Mouse (Mus musculus): ENCODE data around the gene Rnf217.

Gene Rnf217

GRCm38 (mm10) chr10:31551850-31552249 lies 57.1 kb downstream of the Rnf217 start:
- DNase-seq: no peak

- DNase-seq: no peak
Measured at GRCm38 (mm10) chr10:31551362-31551761, 57.6 kb downstream of the Rnf217 start.

GRCm38 (mm10) chr10:31547156-31547555 lies 61.8 kb downstream of the Rnf217 start:
- DNase-seq: no peak

- DNase-seq: no peak
Measured at GRCm38 (mm10) chr10:31544149-31544942, 64.6 kb downstream of the Rnf217 start.

- DNase-seq: no peak
Measured at GRCm38 (mm10) chr10:31540518-31540917, 68.5 kb downstream of the Rnf217 start.

DNA sequence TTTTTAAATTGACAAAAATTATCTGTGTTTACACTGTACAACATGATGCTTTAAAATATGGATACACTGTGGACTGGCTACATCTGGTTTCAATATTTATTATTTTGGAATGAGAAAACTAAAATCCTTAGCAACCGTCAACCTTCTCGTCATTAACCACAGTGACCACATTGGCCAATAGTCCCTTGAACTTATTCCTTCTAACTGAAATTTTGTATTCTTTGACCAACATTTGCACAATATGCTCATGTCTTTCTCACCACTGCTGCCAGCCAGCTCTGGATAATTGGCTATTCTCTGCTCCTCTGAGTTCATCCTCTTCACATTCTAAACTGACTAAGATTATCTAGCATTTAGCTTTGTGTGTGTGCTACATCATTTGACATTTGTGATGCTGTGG lies 69.6 kb downstream of the Rnf217 start:
- no peak for DNase-seq

DNA sequence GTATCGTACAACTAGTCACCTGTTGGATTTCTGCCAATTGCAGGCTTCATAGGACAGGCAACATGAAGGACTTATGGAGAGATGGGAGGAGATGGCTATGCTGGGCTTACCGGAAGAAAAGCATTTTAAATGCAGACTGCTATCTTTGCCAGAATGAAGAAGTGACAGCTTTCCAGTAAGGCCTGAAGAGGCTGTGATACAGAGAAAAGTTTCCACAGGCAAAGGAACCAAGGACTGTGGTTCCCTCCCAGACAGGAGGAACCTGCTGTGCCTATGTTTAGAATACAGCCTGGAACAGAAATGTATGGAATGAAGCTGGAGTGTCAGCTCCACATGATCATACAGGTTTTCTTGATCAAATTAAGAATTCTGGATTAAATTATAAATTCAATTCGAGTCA lies 70.3 kb downstream of the Rnf217 start:
- no peak for DNase-seq

DNA sequence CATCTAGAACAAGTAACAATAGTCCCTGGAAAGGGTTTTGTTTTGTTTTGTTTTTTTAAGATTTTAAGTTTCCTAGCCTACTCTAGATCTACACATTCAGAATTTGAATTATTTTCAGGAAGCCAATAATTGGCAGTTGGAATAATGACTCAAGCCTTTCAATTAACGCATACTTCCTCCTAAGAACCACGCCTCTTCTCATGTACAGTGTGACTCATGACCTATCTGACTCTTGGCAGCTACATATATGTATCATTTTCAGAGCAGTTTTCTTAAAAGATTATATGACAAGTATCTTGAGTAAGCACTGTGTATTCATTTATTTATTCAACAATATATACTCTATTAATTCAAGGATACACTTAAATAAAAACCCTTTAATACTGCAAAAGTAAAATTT lies 70.7 kb downstream of the Rnf217 start:
- no peak for DNase-seq

DNA sequence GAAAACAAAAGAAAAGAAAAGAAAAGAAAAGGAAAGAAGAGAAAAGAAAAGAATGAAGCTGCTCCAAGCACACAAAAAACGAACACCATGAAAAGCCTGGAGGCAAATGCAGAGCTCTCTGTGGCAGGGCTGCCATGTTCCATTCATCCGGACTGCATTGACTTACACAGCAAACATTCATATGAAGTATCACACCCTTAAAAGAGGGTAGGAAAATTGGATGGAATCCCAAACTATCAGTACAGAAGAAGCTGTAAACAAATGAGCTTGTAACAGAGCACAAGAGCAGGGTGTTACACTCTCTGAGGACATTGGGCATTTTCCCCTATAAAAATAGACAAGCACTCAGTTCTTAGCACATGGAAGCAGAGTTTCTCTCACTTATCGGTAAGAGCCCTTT lies 71.8 kb downstream of the Rnf217 start:
- no peak for DNase-seq

DNA sequence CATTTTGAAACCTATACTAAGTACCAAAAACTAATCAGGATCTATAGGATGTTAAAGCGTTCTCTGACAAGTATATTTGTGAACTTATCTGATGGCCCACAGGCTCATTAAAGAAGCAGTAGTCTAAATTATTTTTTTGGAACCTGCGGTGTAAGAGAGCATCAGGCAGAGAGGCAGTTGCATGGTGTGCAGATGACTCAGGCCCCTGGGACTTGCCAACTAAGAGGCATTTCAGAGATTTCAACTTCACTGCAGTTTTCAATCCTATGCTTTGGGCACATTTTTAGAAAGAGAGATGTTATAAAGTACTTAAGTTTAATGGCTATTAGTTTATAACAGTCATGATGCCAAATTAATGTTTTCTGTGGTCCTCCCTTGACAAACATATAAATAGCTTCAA lies 73.9 kb downstream of the Rnf217 start:
- DNase-seq: no peak

DNA sequence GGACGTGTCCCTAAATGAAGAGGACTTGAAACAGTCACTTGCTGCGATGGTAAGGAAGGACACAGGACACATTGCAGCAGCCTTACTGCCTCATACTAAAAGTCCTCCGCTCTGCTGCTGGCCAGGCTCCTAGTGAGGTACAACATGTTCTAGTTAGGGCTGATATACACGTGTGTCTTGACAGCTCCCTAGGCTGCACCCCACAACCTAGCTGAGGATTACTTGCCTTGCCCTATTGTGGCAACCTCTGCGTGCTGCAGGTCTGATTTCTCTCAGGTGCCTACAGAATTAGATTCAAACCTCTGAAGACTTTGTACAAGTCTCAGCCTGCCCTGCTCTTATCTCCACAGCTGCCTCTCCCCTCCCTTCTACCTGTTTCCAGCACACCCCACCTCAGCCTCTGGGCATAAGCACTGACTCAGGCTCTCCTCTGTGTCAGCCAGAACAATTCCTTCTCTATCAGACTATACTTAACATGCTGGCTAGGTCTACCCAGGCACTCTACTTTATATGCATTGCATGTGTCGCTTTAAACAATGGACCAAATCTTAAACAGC lies 75.6 kb downstream of the Rnf217 start:
- DNase-seq: no peak

DNA sequence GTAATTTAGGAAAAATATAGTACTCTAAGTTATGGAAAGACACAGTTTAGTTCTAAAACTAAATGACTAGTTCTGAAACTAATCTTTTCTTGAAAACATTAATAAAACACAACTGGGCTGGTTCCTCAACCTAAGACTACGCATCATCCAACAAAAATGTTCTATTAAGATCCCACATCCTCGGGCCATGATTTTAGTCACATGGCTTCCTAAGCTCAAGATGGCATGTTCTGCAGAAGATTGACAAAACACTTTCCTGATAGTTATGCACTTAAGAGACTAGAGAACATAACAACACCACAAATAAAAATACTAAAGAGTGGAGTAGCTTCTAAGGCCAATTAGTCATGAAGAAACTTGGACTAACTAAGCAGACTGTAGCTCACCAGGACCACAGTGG lies 76.2 kb downstream of the Rnf217 start:
- no peak for DNase-seq

GRCm38 (mm10) chr10:31528297-31528984 lies 80.5 kb downstream of the Rnf217 start:
- no peak for DNase-seq

- no peak for DNase-seq
Measured at GRCm38 (mm10) chr10:31525705-31526104, 83.3 kb downstream of the Rnf217 start.

GRCm38 (mm10) chr10:31519420-31519819 lies 89.6 kb downstream of the Rnf217 start:
- no peak for DNase-seq

GRCm38 (mm10) chr10:31518210-31518609 lies 90.8 kb downstream of the Rnf217 start:
- DNase-seq: no peak

- DNase-seq: peak; percentile 13
Measured at GRCm38 (mm10) chr10:31517192-31517591, 91.8 kb downstream of the Rnf217 start.

DNA sequence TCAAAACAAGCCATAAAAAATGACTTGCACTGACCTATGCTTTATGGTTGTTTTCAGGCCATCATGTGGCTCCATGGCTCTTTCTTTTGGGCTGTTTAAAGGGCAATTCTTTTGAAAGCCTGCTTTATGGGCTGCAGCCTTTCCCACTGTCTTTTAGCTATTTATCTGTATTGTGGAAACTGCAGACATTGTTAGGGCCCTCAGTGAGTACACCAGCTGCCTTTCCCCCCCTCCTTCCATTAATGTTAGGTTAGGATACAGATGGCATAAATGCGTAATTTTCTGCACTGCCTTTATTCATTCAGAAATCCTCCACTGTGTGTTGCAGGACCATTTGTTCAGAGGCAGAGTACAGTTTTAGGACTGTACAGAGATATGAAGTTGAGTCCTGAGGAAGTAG lies 93.1 kb downstream of the Rnf217 start:
- no peak for DNase-seq

GRCm38 (mm10) chr10:31504134-31504551 lies 104.8 kb downstream of the Rnf217 start:
- peak; percentile 19 for DNase-seq

DNA sequence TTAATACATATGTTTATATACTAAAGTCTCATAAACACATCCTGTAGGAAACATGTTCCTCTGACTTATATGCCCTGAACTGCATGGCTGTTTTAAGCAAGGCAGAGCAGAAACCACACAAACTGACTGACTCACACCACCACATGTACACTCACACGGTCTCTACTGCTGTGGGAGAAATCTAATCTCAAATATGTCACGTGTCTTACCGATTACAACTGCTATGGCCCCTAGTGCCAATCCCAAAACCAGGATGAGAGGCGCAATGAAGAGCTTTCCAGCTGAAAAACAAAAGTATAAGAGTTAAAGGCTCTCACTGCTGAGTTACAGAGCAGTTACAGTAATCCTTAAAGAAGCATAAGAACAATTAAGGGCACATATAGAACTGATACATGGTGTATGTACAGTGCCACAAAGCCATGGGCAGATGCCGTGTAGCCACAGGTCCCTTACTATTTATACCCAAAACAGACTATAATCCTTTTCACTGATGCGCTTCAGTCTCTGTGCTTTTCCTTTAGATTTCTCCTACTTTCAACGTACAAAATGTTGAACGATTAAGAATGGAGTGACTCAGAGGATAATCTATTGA lies 105.3 kb downstream of the Rnf217 start:
- DNase-seq: no peak

GRCm38 (mm10) chr10:31501644-31502043 lies 107.3 kb downstream of the Rnf217 start:
- DNase-seq: no peak

GRCm38 (mm10) chr10:31496931-31497330 lies 112.1 kb downstream of the Rnf217 start:
- no peak for DNase-seq

- no peak for DNase-seq
Measured at GRCm38 (mm10) chr10:31495826-31496225, 113.2 kb downstream of the Rnf217 start.

GRCm38 (mm10) chr10:31494296-31494695 lies 114.7 kb downstream of the Rnf217 start:
- DNase-seq: no peak
